In the genomic region with DNA sequence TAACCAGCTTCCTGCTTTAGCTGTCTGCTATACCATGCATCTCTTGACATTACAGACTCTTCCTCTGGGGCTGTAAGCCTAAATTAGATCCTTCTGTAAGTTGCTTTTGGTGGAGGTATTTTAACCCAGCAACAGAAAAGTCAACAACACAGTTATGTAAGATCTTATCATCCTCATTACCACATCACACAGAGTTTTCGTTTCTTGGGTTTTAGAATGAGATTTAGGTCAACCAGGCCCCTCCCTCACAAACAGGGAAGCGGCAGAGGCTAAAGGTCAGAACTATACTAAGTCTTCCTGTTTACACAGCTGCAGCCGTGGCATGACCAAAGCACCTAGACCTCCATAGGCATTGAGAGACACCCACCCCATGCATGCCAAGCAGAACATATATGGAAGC, we compare ENCODE assay signal across 15 mouse cellular contexts. TPM values are rescaled to one million over a fixed set of nuclear protein-coding genes. Genes with fewer than 3 reads are reported as not detected.
DNase-seq lines count a peak whose midpoint lies in the region; ATAC-seq and TF ChIP-seq lines count a peak whose summit lies in the region.
"Had no signal": no experiment of that assay in that cellular context is flagged by ENCODE, and none has a peak within 500 bp of the region (broad histone marks: within the 10 kb centered on the region; RNA-seq: fewer than 3 reads in every experiment).

No protein-coding gene starts in this region.

- no peak overlapping the region for H3K4me2 ChIP-seq in midbrain, embryonic 15.5 days
- no peak overlapping the region for H3K4me2 ChIP-seq in midbrain, postnatal 0 days (ENCODE audit: low read depth, low read length, poor library complexity, severe bottlenecking)

- WGBS in midbrain, embryonic 15.5 days, result 64% methylated on average over 3 of the region's 3 CpGs
- WGBS in midbrain, postnatal 0 days, result 80% methylated on average over 3 of the region's 3 CpGs
- 26% methylated on average over 3 of the region's 3 CpGs for WGBS in embryonic facial prominence, embryonic 10.5 days
- WGBS in kidney, adult 2 months, result 36% methylated on average over 3 of the region's 3 CpGs

- peaks cover 70% of the 10 kb centered on the region for H3K36me3 ChIP-seq in midbrain, embryonic 15.5 days (replicated peaks)
- peaks cover 50% of the 10 kb centered on the region for H3K36me3 ChIP-seq in midbrain, postnatal 0 days (ENCODE audit: insufficient read depth, low read length)
- H3K36me3 ChIP-seq in embryonic facial prominence, embryonic 10.5 days (replicated peaks), result peaks cover 17% of the 10 kb centered on the region; the same call in 1 of the 2 replicates
- no peaks in the 10 kb centered on the region for H3K36me3 ChIP-seq in kidney, adult 2 months (ENCODE audit: control insufficient read depth, insufficient read depth, low read length)

- no peaks in the 10 kb centered on the region for H3K27me3 ChIP-seq in midbrain, embryonic 15.5 days (replicated peaks)
- no peaks in the 10 kb centered on the region for H3K27me3 ChIP-seq in midbrain, postnatal 0 days (ENCODE audit: insufficient read depth, low read length)
- H3K27me3 ChIP-seq in embryonic facial prominence, embryonic 10.5 days (replicated peaks; ENCODE audit: low read depth, poor library complexity, severe bottlenecking), result no peaks in the 10 kb centered on the region
- H3K27me3 ChIP-seq in kidney, adult 2 months (replicated peaks; ENCODE audit: control insufficient read depth, insufficient read depth, low read length), result no peaks in the 10 kb centered on the region

- no peak for DNase-seq in midbrain, postnatal 0 days (ENCODE audit: low spot score)
- DNase-seq in embryonic facial prominence, embryonic 10.5 days (ENCODE audit: low spot score), result peak; percentile 37
- DNase-seq in natural killer cell, adult 2 months (ENCODE audit: low spot score in 2 of 2), result no peak
- DNase-seq in cerebellum, postnatal 25 days, result no peak
- DNase-seq in kidney, adult 2 months, result no peak
- DNase-seq: adrenal gland, postnatal 25 days; layer of hippocampus, adult 9-11 months; lung, postnatal 10 days; midbrain, embryonic 14.5 days had no signal

- ATAC-seq in midbrain, embryonic 15.5 days (replicated peaks), result 0 out of 2 replicates have a peak, but pooled peaks have one; percentile 22
- no peak for ATAC-seq in midbrain, postnatal 0 days (ENCODE audit: low FRiP score)
- 0 out of 2 replicates have a peak, but pooled peaks have one; percentile 33 for ATAC-seq in megakaryocyte, adult 5-6 weeks (ENCODE audit: poor library complexity, severe bottlenecking)
- no peak for ATAC-seq in megakaryocyte progenitor cell, adult 5-6 weeks (replicated peaks; ENCODE audit: poor library complexity)

- no peak overlapping the region for H3K27ac ChIP-seq in midbrain, embryonic 15.5 days
- H3K27ac ChIP-seq in midbrain, postnatal 0 days (ENCODE audit: low read depth, low read length), result no peak overlapping the region
- H3K27ac ChIP-seq in embryonic facial prominence, embryonic 10.5 days (replicated peaks), result no peak overlapping the region
- no peak overlapping the region for H3K27ac ChIP-seq in kidney, adult 2 months (ENCODE audit: insufficient read depth, low read depth, low read length)
- H3K27ac ChIP-seq: hindbrain, embryonic 10.5 days; kidney, postnatal 0 days had no signal

- no peak overlapping the region for H3K9ac ChIP-seq in midbrain, embryonic 15.5 days
- no peak overlapping the region for H3K9ac ChIP-seq in midbrain, postnatal 0 days (replicated peaks; ENCODE audit: low read length, poor library complexity, severe bottlenecking)

- H3K4me3 ChIP-seq in midbrain, embryonic 15.5 days, result no peak overlapping the region
- no peak overlapping the region for H3K4me3 ChIP-seq in midbrain, postnatal 0 days (ENCODE audit: low read depth, low read length)
- no peak overlapping the region for H3K4me3 ChIP-seq in embryonic facial prominence, embryonic 10.5 days
- H3K4me3 ChIP-seq in kidney, adult 2 months (ENCODE audit: insufficient read depth, low read depth, low read length), result no peak overlapping the region
- H3K4me3 ChIP-seq: hindbrain, embryonic 10.5 days had no signal

- no peak for TF ChIP-seq POLR2A in kidney, adult 2 months (IDR thresholded peaks at IDR 0.05; ENCODE audit: low read depth, low read length)

- H3K9me3 ChIP-seq in midbrain, embryonic 15.5 days, result no peaks in the 10 kb centered on the region
- no peaks in the 10 kb centered on the region for H3K9me3 ChIP-seq in midbrain, postnatal 0 days (ENCODE audit: low read length)
- H3K9me3 ChIP-seq in embryonic facial prominence, embryonic 10.5 days, result 0 out of 2 replicates have a peak, but pooled peaks cover 2% of the 10 kb centered on the region

- H3K4me1 ChIP-seq in midbrain, embryonic 15.5 days, result no peaks in the 10 kb centered on the region
- no peaks in the 10 kb centered on the region for H3K4me1 ChIP-seq in midbrain, postnatal 0 days (ENCODE audit: insufficient read depth, low read length)
- peaks cover 16% of the 10 kb centered on the region for H3K4me1 ChIP-seq in embryonic facial prominence, embryonic 10.5 days
- H3K4me1 ChIP-seq in kidney, adult 2 months (ENCODE audit: control insufficient read depth, insufficient read depth, low read length), result no peaks in the 10 kb centered on the region

- no peak for TF ChIP-seq CTCF in midbrain, postnatal 0 days (IDR thresholded peaks at IDR 0.05)
- TF ChIP-seq CTCF in kidney, adult 2 months (conservative IDR thresholded peaks at IDR 0.05; ENCODE audit: insufficient read depth, insufficient read length, low read depth, low read length), result no peak

RNA-seq across cellular contexts. Expression of a gene that starts 19.9 kb away (rescaled TPM):
- polyA plus RNA-seq in midbrain, embryonic 15.5 days (2015; fragmentation: Nextera tagmentation; extraction: Ambion mirVana), result 27.8 and 31.9 TPM in 2 replicates
- 29.2 and 32.4 TPM in 2 replicates for total RNA-seq in midbrain, postnatal 0 days (2014; rRNA removed)
- polyA plus RNA-seq in midbrain, postnatal 0 days (2015; fragmentation: Nextera tagmentation; extraction: Ambion mirVana), result 33.6 and 39.4 TPM in 2 replicates
- polyA plus RNA-seq in embryonic facial prominence, embryonic 10.5 days (2016; fragmentation: Nextera tagmentation; extraction: Ambion mirVana), result 13.6 and 16.5 TPM in 2 replicates
- 0.59 TPM in 1 of 2 replicates, not detected in the other for total RNA-seq in megakaryocyte, adult 5-6 weeks (2015)
- total RNA-seq in megakaryocyte, adult 5-6 weeks (2017), result 0.11 TPM in 1 of 2 replicates, not detected in the other
- total RNA-seq in megakaryocyte progenitor cell, adult 5-6 weeks (2015), result 3.1 and 4.6 TPM in 2 replicates
- 1.6 and 1.9 TPM in 2 replicates for total RNA-seq in megakaryocyte progenitor cell, adult 5-6 weeks (2017)
- polyA plus RNA-seq in kidney, adult 2 months (2012; rRNA removed), result 2.5 and 3.4 TPM in 2 replicates

RNA-seq across cellular contexts. Expression of a gene that starts 34.3 kb away (rescaled TPM):
- polyA plus RNA-seq in midbrain, embryonic 15.5 days (2015; fragmentation: Nextera tagmentation; extraction: Ambion mirVana), result 280 and 308 TPM in 2 replicates
- 168 and 210 TPM in 2 replicates for total RNA-seq in midbrain, postnatal 0 days (2014; rRNA removed)
- 379 and 434 TPM in 2 replicates for polyA plus RNA-seq in midbrain, postnatal 0 days (2015; fragmentation: Nextera tagmentation; extraction: Ambion mirVana)
- polyA plus RNA-seq in embryonic facial prominence, embryonic 10.5 days (2016; fragmentation: Nextera tagmentation; extraction: Ambion mirVana), result 31.9 and 34.3 TPM in 2 replicates
- not detected in 2 replicates for total RNA-seq in megakaryocyte, adult 5-6 weeks (2015)
- 0.41 TPM in 1 of 2 replicates, not detected in the other for total RNA-seq in megakaryocyte, adult 5-6 weeks (2017)
- 0.02 TPM in 1 of 2 replicates, not detected in the other for total RNA-seq in megakaryocyte progenitor cell, adult 5-6 weeks (2015)
- total RNA-seq in megakaryocyte progenitor cell, adult 5-6 weeks (2017), result 0.10 TPM in 1 of 2 replicates, not detected in the other
- 0.27 and 0.38 TPM in 2 replicates for polyA plus RNA-seq in kidney, adult 2 months (2012; rRNA removed)
- total RNA-seq: common myeloid progenitor, adult 5-6 weeks had no signal

RNA-seq across cellular contexts. Expression of a gene that starts 38.5 kb away (rescaled TPM):
- polyA plus RNA-seq in midbrain, embryonic 15.5 days (2015; fragmentation: Nextera tagmentation; extraction: Ambion mirVana), result 119 and 122 TPM in 2 replicates
- 115 and 126 TPM in 2 replicates for total RNA-seq in midbrain, postnatal 0 days (2014; rRNA removed)
- 125 and 139 TPM in 2 replicates for polyA plus RNA-seq in midbrain, postnatal 0 days (2015; fragmentation: Nextera tagmentation; extraction: Ambion mirVana)
- polyA plus RNA-seq in embryonic facial prominence, embryonic 10.5 days (2016; fragmentation: Nextera tagmentation; extraction: Ambion mirVana), result 9.9 and 10.0 TPM in 2 replicates
- total RNA-seq in megakaryocyte, adult 5-6 weeks (2015), result not detected in 2 replicates
- not detected in 2 replicates for total RNA-seq in megakaryocyte, adult 5-6 weeks (2017)
- not detected in 2 replicates for total RNA-seq in megakaryocyte progenitor cell, adult 5-6 weeks (2015)
- total RNA-seq in megakaryocyte progenitor cell, adult 5-6 weeks (2017), result not detected in 2 replicates
- polyA plus RNA-seq in kidney, adult 2 months (2012; rRNA removed), result 0.35 and 1.2 TPM in 2 replicates
- total RNA-seq: common myeloid progenitor, adult 5-6 weeks had no signal

Comparison
In these comparisons a context has a peak if more than half of its experiments do, and no peak if none do; other contexts are left out.
1. ATAC-seq: peak in midbrain, embryonic 15.5 days (single experiment) and megakaryocyte, adult 5-6 weeks (single experiment); none in midbrain, postnatal 0 days (single experiment) and megakaryocyte progenitor cell, adult 5-6 weeks (single experiment).
2. RNA of a gene that starts 34.3 kb away (polyA plus RNA-seq): 379 to 434 TPM in midbrain, postnatal 0 days, 280 to 308 TPM in midbrain, embryonic 15.5 days and 31.9 to 34.3 TPM in embryonic facial prominence, embryonic 10.5 days; 0.27 to 0.38 TPM in kidney, adult 2 months; every median in the first group is over 10 times any median in the second.
3. RNA of a gene that starts 38.5 kb away (polyA plus RNA-seq): 125 to 139 TPM in midbrain, postnatal 0 days and 119 to 122 TPM in midbrain, embryonic 15.5 days; 9.9 to 10.0 TPM in embryonic facial prominence, embryonic 10.5 days and 0.35 to 1.2 TPM in kidney, adult 2 months; every median in the first group is over 10 times any median in the second.